Mouse (Mus musculus) brain, adult 2 months (tissue): ENCODE measurements around the gene Shisa7.
"Not testable (repeated sequence)": the region's sequence is repeated elsewhere in the genome, so short reads cannot be mapped to it uniquely, and the experiment has no call there.

Source experiments
- DNase-seq: peaks from one replicate; pipeline ENCODE4 v3.0.0; 2011; ENCODE audit warnings: low read depth, low spot score

Shisa7 gene

DNA sequence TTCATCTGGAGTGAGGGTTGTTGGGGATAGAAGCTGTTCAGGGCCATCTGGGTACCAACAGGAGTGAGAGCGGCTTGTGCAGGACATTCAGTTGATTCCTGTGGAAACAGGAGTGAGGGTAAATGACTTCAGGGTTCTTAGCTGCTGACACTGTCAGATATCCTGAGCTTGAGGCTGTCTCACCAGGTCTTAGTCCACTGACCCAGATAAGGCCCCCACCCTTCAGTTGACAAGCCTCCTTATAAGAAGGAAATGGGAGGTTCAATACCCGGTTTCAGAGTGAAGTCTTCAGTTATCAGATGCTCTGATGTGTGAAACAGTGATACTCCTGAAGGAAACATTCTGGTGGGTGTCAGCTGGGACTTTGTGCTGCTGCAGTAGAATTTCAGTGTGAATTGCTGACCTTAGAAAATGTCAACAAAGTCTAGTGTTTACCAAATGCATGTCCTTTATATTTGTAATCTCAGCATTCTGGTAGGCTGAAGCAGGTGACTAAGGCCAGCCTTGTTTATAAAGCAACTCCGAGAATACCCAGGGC lies 49.8 kb downstream of the Shisa7 start:
- DNase-seq = no peak

DNA sequence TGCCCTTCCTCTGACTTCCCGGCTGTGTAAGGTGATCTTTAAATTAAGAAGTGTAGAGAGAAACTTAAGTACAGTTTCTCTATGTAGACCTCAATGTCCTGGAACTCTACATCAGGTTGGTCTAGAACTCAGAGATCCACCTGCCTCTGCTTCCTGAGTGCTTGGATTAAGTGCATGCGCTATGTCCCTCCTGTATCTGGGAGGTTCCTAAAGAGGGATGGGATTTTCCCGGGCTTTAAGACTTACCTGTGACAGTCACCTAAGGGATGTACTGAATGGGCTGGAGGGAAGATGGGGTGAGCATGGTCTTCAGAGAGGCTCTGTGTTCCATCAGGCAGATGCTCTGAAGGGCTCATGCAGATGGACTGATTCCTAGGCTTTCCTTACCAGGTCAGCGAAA lies 50.8 kb downstream of the Shisa7 start:
- no peak for DNase-seq

DNA sequence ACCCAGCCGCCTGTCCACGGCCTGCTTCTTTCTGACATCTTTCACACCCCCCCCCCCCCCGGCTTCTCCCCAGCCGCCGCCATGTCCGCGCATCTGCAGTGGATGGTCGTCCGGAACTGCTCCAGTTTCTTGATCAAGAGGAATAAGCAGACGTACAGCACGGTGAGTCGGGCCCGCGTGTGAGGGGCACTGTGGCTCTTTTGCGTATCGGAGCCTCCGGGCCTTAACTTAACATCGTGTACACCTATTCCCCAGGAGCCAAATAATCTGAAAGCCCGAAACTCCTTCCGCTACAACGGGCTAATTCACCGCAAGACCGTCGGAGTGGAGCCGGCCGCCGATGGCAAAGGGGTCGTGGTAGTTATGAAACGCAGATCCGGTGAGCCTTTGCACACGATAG lies 51.2 kb downstream of the Shisa7 start:
- DNase-seq = not testable (repeated sequence)

DNA sequence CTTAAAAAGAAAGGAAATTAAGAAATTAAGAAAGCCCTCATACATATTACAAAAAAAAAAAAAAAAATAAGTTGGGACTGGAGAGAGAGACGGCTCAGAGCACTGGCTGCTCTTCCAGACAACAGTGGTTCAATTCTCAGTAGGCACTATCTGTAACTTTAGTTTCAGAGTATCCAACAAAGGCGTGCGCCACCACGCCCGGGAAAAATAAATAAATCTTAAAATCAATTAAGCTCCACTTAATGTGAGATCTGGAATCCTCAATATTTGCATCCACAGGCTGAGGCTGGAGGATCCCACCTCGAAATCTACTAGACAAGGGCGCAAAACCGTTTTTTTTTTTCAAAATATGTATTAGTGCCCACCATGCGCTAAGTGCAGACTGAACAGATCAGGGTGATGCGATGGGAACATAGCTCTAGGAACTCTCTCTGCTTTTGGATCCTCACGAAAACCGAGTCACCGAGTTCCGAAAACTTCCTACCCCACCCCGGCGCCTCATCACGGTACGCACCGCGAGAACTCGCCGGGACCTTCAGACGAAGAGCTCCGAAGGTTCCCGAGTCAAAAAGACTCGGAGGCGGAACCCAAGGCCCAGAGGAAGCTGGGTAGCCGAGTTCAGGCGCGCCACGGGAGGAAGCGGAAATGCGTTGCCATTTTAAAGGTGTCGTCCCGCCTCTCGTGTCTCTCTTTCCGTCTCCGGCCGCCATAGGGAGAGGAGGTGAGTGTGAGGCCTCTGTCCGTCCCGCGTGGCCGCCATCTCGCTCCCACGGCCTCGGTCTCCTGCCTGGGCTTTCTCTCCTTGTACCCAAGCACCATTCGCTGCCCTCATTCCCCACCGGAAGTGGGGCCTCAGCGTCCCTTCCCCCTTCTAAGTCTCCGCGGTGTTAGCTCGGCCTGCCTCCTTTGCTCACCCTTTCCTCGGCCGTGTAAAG lies 52.0 kb downstream of the Shisa7 start, which contains the start of gene Rpl28:
Rpl28 (plus strand) TSS at position 597 of the 935 bp plus-strand sequence.
- peak; percentile 99 for DNase-seq

DNA sequence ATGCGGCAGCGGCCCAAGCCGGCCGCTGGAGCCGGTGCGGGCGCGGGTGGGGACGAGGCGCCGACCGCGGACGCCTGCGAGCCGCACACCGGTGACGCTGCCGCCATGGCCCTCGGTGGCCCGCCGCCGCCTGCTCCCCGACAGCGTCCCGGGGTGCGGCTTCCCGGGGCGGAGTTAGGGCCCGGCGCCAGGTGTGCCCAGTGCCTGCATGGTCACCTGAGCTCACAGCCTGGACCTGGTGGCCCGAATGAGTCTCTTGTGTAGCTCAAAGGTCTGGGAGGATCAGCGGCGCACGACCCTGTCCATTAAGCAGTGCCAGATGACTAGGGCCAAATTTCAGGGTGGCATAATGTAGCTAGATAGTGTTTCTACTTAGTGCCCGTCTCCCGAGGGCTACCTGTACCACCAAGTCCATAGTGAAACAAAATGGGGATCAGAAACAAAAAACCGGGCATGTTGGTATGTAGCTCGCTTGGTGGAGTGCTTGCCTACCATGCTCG lies 55.0 kb downstream of the Shisa7 start, which contains the start of gene Tmem238:
Tmem238 (minus strand) TSS at position 221 of the 500 bp plus-strand sequence.
- DNase-seq = peak; percentile 68

DNA sequence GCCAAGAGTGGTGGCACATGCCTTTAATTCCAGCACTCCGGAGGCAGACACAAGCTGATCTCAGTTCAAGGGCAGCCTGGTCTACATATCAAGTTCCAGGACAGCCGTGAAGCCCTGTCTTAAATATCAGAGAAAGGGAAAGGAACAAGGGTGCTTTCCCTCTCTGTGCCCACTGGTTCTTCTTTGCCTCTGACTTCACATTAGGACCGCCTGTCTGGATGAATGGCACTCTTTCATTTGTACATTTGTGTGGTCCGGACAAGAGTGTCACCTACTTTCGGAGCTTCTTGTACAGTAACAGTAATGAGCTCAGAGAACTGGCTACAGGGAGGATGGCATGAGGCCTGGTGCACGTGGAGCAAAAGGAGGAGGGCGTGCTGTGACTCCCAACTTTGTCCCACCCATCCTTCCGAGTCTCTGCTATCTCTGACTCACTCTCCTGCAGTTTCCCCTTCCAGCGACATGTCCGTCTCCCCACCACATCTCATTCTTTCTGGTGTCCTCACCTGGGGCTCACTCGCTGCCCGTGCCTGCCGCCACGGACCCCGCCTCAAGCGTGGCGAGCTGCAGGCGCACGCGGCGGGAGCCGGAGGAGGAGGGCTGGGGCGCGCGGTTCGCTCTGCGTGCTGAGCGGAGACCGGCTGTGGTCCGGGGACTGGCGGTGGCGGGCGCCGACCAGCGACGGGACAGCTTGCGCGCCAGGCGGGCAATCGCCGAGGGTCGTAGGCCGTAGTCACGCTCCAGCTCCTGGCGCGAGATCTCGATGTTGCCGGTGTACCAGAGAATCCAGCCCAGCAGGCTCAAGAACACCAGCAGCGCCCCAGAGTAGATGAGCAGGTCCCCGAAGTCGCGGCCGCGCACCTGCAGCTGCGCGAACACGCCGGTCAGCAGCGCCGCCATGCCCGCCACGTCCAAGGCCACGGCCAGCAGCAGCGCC lies 55.7 kb downstream of the Shisa7 start:
- peak; percentile 70 for DNase-seq

DNA sequence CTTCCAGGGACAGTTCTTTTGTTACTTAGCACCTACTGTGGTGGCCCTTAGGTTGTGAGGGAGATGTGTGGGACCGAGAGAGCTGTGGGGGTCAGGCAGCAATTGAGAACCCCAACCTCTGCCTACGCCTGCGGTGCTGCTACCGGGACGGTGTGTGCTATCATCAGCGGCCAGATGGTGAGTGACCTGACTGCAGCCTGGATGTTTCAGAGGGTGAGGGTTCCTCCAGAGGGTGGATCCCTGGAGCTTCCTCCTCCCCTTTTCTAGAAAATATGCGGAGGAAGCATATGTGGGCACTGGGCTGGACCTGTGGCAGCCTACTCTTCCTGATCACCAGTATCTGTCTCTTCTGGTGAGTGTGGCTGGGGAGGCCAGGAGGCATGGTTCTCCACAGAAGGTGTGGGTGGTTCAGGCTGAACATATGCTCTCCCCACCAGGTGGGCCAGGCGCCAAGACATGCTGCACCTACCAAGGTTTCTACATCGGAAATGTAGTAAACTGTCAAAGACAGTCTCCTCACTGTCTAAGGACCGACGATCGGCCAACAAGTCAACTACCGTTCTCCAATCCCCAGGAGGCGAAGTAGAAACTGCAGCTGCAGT lies 60.7 kb downstream of the Shisa7 start:
- DNase-seq = peak; percentile 92

DNA sequence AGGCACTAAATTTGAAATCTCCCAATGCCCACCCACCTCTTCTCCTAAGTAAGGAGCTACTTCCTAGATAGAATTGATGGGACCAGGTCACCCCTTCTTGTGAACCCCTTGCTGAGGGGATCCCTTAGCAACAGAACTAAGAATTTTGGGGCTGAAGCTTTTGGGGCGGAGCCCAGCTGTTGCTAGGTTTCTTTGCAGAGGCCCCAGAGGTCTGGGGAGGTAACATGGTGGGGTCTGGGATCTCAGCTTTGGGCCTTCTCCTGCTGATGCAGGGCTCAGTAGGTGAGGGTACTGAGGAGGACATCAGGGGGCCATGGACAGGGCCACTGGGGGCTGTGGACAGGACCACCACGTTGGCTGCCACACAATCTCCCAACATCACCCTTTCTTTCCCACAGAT lies 61.7 kb downstream of the Shisa7 start, which contains the start of the genes Il11 and Tmem190:
Il11 (minus strand) TSS at position 101 of the 400 bp plus-strand sequence.
Tmem190 (plus strand) TSS at position 179 of the 400 bp plus-strand sequence.
- no peak for DNase-seq

DNA sequence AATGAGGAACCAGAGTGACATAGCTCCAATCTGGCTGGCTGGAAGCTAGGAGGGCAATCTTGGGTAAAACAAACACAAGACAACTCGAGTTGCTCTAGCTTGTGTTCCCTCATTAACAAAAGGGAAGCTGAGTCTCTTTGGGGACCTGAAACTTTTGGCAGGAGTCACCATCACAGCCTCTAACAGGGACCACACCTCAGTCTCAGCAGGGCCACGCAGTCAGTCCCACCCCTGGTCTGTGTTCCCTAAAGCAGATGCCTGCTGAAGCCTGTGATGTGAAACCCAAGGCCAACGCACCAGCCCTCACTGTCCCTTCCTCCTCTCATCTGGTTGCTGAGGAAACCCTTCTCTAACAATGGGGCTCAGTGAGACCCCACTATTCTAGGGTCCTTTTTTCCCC lies 62.4 kb downstream of the Shisa7 start:
- no peak for DNase-seq

DNA sequence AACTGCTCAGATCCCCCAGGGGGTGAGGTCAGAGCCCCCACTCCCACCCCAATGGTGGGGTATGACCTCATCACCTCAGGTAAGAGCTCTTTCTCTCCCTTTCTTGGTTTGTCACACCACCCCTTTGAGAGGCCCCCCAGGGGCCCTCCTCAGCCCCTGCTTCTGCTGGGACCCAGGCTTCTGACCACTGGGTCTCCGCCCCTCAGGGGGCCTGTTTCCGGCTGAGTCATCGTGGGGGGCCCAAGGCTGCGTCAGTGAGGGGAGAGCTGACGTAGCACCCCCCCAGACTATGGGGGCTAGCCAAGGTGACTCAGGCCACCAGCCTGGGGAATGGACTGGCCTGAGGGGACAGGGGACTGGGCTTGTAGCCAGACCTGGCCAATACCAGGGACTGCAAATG lies 64.6 kb downstream of the Shisa7 start:
- DNase-seq = no peak

DNA sequence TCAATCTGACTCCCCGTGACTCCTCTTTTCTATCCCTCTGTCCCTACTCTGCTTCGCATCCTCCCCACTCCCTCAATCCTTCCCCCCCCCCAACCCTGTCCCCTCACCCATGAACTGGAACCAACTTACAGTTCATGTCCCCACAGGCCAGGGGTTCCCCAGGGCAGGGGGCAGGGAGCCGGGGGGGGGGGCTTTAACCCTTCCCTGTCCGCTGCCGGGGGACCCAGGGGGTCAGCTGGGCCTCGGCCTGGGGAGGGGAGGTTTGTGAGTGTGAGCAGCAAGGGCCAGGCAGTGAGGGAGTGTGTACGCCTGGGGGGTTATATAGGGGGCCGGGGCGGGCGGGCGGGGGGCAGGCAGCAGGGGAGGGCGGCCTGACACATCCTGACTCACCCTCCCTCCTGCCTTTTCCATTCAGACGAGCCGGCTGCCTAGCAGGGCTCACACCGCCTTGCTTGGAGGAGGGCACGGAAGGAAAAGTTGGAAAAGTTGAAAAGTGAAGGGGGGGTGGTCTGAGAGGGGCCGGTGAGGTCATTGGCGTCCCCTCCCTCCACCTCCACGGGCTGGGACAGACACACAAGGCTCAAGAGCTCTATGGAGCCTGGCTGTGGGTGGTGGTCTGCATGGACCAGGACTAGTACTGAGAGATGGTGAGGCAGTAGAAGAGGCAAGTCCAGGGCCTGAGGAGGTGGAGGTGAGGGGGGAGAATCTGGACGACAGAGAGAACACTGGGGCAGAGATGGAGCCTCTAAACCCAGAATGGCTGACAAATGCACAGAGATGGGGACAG lies 66.5 kb downstream of the Shisa7 start:
- no peak for DNase-seq

DNA sequence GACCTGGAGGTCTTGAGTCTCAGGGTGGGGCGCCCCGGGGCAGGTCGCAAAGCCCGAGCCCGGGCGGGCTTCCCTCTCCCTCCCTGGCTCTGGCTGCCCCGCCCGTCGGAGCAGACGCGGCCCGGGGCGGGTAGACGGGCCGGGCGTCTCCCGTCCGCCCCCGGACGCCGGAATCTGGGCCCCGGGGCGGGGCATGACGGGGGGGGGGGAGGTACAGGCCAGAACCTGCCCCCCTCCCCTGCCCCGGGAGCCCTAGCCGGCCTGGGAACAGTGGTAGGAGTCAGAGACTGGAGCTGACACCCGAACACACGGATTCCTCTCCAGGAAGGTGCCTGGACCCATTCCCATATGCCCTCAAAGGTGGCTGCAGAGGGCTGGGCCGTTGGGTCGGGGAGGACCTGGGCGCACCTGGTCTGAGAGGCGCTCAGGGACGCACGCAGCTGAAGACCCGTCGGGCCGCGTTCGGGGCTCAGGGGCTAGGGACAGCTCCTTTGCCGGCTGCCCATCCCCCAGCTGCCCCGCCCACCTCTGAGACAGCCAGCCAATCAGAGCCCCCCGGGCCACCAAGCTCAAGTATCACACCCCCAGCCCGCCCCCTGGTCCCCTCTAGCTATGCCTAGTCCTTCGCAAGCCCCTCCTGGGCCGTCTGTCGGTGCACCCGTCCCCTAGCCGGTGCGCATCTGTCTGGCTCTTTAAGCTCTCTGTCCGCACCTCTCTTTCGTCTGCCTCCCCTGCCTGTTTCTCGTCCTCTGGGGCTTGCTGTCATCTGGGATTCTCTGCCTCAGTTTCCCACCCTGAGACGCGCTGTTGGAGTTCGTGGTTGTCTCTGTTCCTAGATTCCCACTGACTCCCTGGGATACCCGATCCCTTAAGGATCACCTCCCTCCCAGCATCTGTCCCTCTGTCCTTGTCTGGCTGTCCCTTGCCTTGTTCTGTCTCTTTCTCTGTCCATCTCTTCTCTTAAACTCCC lies 67.3 kb downstream of the Shisa7 start:
- DNase-seq = no peak

DNA sequence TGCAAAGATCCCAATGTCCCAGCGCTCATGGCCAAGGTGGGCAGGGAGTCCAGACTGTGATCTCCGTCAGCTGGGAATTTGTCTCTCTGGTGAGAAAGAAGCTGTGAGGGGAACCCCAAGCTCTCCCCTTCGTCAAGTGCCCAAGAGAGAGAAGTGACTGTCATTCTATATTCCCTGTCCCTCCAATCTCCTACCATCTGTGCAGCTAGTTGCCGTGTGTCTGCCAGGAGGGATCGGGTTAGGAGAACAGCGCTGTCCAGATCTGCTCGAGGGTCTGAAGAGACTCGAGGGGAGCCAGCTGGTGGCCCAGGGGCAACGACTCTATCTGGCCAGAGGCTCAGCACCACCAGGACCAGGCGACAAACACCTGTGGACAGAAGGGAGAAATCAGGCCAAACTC lies 68.4 kb downstream of the Shisa7 start:
- DNase-seq = no peak
